Mouse (Mus musculus) frontal cortex, postnatal 25 days (tissue): ENCODE data around the gene Gatad2b.
"Not testable (repeated sequence)": the region's sequence is repeated elsewhere in the genome, so short reads cannot be mapped to it uniquely, and the experiment has no call there.

Experiments
- DNase-seq, 2 experiments: peaks; one replicate each; pipeline ENCODE4 v3.0.0; 2022; ENCODE audit warnings: low spot score in 2 of 2

Gatad2b gene

DNA sequence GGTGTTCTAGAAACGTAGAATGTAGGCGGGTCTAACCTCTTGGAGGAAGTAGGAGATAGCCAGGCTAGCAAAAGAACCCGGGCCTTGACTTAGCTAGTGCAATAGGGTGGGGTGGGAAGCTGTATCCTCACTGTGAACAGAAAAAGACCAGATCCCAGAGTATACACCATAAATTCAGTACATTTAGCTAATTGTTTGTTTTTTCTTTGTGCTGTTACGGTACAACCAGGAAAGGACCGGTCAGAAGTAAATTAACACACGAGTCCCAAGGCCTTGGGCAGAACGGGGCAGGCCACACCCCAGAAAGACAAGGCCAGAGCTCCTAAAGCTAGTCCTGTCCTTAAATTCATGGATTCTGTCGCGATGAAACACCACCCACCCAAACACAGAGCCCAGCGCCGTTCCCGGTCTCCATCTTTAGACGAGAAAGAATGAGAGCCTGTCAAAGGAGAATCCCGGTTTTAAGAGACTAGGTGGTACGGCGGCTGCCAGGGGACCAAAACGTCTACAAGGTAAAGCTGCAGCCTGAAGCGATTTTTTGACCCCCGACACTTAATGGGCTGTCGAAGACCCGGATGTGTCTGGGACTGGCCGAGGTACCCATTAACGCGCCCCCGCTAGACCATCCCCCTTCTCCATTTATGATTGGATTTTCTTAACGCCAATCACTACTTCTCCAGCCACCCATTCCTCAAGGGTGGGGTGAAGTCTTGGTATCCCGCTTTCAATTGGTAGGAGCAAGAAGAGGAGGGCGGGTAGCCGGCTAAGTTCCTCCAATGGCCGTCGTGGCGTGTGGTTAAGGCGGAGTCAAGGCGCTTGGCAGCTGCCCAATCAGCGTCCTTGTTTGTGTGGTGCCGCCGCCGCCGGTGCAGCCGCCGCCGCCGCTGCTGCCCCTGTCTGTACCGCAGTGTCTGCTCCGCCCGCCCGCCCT, at the start of gene Gatad2b:
TSS of gene Gatad2b (plus strand) at position 834 of the 931 bp plus-strand sequence.
- peak; percentile 97 to 99 for DNase-seq

DNA sequence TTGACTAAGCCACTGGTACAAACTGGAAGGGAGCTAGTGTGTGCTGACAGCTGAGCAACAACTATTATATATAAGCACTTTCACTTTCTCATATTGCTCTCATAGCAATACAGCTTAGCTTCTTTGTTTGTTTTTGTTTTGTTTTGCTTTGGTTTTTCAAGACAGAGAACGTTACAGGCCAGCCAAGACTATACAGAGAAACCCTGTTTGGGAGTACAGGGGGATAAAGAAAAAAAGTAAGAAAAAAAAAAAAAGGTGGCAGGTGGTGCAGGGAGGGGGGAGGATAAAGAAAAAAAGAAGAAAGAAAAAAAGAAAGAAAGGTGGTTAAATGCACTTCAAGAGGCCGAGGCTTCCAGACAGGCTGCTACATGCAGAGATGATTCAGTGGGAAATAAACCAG, 47.6 kb upstream of the Gatad2b start:
- no peak for DNase-seq

DNA sequence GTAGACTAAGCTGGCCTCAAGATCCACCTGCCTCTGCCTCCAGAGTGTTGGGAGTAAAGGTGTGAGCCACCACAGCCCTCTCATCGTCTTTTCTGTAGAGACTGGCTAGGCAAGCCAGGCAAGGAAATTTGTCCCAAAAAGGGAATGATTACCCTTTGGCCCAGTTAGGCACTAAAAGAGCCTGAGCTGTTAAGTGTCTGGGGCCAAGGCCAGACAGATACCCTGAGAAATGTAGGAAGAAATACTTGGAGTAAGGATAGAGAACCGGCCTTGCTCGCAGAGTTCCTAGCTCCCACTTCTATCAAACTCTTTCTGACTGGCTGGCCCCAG, 45.4 kb upstream of the Gatad2b start:
- no peak for DNase-seq

DNA sequence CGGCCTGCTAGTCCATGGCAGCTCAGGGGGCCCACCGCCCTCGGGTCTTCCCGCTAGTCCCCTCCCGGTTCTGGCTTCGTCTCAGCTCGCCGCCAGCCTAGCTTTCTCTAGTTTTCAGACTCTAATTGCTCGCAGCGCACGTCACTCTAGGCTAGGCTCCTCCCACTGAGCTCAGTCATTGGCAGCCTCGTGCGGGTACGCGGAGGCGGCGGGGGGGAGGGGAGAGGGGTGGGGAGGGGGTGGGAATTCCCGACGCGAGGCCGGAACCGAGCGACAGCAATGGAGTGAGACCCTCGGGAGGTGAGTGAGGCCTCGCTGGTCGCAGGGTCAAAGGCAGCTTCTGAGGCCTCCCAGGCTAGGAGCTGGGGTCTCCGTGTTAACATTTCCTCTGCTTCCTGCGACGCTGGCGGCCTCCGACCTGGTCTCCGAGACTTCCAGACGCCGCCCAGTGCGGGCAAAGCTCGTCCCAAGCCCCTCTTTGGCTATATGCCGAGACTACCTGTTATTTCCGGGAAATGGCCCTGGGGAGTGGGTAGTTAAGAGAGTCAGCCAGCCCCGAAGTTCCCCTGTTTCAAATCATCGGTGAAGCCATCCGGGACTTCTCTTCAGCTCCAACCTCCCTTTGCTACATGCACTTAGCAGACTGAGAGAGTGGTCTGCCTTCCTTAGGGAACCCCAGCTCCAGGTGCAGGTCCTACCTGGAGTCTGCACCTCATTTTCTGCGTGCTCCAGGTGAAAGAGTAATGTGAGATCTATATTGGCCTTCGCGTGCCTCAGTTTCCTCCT, 44.8 kb upstream of the Gatad2b start, which contains the start of gene Slc39a1:
TSS of gene Slc39a1 (plus strand) at position 213 of the 786 bp plus-strand sequence.
- DNase-seq = peak; percentile 78 to 83

DNA sequence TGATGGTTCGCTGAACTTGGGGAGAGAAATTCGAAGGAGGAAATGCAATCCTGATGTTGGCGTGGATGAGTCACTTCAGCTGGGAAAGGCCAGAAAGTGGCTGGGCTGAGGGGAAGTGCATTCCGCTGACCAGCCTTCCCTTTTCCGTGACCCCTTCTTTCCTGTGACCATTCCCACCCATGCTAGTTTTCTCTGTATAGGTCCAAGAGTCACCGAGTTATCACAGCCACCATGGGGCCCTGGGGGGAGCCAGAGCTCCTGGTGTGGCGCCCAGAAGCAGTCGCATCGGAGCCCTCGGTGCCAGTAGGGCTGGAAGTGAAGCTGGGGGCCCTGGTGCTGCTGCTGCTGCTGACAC, 44.3 kb upstream of the Gatad2b start:
- DNase-seq = no peak

DNA sequence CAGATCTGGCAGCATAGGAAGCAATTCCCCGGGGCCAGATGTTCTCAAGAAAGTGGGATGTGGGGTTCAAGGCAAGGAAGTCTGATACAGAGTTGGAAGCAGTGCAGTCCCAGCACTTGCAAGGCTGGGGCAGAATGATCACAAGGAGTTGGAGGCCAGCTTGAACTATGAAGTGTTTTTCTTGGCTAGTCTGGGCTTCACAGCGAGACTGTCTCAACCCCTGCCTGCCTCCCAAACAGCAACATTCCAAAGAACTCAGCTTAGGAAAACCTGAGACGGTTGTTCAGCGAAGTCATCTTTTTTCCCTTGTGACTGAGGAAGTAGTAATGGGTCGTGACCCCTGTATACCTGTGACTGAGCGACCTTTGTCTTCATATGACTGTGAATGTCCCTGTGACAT, 42.2 kb upstream of the Gatad2b start:
- DNase-seq = no peak

DNA sequence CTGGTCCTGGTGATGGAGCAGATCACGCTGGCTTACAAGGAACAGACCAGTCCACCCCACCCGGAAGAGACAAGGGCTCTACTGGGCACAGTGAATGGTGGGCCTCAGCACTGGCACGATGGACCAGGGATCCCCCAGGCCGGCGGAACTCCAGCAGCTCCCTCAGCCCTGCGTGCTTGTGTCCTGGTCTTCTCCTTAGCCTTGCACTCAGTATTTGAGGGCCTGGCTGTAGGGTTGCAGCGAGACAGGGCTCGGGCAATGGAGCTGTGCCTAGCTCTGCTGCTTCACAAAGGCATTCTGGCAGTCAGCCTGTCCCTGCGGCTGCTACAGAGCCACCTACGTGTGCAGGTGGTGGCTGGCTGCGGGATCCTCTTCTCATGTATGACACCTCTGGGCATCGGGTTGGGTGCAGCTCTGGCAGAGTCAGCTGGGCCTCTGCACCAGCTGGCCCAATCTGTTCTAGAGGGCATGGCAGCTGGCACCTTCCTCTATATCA, 41.2 kb upstream of the Gatad2b start:
- DNase-seq = not testable (repeated sequence)

DNA sequence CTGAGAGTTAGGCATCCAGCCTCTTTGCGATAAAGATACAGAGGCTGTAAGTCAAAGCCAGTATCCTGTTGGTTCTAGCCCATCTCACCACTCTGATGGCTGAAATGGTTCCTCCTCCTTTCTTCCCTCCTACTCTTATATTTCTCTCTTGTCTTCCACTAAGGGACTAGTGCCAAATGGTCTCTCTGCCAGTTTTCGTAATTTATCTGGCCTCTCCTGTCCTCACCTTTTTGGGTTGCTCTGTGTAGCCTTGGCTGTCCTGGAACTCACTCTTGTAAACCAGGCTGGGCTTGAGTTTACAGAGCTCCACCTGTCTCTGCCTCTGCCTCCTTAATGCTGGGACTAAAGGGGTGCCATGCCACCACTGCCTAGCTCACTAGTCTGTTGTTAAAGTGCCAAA, 40.3 kb upstream of the Gatad2b start:
- DNase-seq = not testable (repeated sequence)

DNA sequence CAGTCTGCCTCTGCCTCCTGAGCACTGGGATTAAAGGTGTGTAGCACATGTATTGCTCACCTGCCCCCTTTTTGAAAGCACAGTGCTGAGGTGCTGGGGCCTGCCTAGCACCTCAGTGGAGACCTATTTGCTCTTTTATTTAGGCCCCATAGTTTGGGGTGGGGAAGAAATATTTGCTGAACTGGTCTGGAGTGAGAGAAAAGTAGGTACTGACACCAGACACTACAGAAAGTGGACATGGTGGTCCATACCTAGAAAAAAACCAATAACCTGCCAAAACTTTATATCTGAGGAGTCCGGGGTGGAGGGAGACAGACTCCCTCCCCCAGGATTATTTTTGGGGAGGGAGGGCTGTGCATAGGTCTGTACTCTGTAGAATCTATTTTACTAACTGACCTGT, 39.8 kb upstream of the Gatad2b start:
- DNase-seq = not testable (repeated sequence)

DNA sequence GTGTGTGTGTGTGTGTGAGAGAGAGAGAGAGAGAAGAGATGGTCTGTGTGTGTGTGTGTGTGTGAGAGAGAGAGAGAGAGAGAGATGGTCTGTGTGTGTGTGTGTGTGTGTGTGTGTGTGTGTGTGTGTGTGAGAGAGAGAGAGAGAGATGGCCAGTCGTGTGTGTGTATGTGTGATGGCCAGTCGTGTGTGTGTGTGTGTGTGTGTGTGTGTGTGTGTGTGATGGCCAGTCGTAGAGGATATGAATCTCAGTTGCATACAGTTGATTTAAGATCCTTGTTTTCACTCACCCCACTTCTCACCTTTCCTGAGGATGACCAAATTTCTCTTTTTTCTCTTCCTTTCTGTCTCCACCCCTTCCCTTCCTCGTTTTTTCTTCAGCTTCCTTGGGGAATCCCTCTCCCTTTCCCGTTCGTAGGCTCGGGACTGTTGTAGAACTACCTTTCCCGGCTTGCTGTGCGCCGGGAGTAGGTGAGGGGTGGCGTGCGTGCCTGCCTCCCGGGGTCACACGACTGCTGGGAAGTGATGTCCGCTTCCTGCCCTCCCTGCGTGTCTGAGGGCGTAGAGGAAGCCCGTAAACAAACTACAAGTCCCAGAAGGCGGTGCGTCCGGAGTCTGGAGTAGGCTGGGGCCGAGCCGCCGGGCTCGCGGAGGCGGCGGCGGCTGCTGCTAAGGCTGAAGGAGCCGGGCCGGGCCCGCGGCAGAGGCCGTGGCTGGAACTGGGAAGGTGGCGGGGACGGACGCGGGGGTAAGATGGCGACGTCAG, 39.1 kb upstream of the Gatad2b start, which contains the start of gene Crtc2:
TSS of gene Crtc2 (plus strand) at position 511 of the 766 bp plus-strand sequence.
- peak; percentile 90 to 96 for DNase-seq

DNA sequence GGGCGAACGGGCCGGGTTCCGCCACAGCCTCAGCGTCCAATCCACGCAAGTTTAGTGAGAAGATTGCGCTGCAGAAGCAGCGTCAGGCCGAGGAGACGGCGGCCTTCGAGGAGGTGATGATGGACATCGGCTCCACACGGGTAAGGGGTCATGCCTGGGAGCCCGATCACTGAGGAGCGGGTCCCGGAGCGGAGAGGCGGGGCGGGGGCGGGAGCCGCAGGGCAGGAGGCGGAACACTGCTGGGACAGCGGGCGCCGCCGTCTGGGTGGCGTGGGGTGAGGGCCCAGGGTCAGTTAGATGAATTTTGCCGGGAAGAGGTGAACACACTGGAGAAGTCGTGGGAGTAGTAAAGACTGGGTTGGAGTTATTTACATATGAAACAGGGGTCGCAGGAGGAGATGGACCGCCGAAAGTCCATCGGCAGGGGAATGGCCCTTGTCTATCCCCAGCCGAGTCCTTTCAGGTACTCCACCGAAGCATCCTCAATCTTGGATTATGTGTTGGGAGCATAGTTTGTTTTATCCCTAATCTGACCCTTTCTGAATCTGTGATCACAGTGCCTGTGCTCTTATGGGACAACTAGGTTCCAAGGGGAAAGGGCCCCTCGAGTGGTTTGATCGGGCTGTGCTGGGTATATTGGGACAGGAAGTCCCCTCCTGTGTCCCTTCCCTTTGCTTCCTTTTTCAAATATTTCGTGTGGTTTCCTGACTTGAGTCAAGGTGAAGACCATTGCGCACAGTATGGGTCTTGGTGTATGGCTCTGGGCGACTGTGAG, 38.4 kb upstream of the Gatad2b start:
- DNase-seq = no peak

DNA sequence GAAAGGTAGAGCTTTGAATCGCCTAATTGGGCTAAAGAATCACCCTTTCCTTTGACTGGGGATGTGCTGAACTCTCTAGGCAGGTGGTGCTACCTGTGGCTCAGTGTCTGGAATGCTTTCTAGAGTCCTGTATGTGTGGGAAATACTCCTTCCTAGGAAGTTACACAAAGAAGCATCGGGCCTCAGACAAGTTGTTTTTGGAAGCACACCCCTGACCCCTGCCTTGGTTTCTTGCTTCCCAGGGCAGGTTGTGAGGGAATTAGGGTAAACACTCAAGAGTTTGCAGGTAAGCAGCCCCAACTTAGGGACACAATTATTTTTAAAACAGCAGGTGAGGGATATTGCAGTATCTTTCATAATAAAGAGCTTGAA, 37.8 kb upstream of the Gatad2b start:
- DNase-seq = no peak

DNA sequence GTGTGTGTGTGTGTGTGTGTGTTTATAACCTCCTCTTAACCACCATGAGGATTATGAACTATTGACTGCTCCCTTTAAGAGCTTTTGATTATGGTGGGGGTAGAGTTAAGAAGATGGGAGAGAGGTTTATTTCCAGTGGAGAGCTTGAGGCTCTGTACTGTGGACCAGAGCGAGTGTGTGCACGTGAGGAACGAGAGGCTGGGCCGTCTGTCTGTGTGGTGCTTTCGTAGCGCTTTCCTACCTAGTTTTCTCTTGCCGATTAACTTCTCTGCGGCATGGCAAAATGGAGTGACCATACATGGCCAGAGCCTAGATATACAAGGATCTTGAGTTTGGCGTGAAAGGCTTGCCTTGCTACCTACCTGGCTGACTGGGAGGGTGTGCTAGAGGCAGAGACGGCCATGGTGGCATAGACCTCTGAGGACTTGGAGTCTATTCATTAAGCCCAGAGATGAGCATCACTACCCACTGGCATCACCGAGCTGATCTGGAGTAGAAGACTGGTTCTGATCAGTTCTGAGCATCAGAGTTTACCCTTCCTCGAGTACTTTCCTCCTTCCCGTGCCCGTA, 37.1 kb upstream of the Gatad2b start:
- DNase-seq = no peak

DNA sequence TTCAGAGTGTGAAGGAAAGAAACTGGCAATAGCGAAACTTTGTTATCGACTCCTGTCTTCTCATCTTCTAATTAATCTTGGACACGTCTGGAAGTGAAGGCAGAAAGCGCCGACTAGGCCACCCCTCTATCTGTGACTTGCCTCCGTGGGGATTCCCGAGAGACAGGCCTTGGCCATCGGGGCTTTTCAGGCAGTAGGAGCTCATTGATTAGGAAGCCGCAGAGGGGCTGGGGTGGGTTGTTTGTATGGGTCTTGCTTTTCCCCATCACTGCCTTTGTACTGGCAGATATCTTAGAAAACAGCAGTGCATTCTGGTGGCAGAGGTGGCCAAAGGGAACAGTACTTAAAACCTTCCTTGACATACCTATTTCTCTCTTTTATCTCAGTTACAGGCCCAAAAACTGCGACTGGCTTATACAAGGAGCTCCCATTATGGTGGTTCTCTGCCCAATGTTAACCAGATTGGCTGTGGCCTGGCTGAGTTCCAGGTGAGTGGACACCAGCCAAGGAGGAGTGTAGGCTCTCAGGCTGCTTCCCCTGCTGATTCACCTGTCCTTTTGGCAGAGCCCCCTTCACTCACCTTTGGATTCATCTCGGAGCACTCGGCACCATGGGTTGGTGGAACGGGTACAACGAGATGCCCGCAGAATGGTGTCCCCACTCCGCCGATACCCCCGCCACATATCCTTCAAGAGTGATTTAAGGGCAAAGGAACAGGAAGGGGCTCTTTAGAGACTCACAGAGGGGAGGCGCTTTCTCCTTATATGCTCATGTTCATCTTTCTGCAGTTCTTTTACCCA, 36.0 kb upstream of the Gatad2b start:
- DNase-seq = no peak

DNA sequence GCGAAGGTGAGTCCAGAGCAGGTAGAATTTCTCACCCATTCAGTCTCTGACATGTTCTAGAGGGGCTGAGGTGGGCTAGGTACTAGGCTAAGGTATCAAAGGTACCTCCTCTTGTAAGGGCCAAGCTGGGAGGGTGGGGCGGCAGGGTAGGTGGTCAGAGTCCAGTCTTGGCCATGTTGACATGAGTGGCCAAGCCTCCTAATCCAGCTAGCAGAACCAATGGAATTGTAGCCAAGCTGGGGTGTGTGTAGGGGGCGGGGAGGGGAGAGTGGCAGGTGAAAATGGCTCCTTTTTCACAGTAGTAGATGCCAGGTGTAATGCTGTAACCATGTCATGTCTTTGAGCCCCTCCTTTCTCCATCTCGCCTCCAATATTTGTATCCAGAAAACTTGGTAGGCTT, 34.5 kb upstream of the Gatad2b start:
- DNase-seq = no peak

DNA sequence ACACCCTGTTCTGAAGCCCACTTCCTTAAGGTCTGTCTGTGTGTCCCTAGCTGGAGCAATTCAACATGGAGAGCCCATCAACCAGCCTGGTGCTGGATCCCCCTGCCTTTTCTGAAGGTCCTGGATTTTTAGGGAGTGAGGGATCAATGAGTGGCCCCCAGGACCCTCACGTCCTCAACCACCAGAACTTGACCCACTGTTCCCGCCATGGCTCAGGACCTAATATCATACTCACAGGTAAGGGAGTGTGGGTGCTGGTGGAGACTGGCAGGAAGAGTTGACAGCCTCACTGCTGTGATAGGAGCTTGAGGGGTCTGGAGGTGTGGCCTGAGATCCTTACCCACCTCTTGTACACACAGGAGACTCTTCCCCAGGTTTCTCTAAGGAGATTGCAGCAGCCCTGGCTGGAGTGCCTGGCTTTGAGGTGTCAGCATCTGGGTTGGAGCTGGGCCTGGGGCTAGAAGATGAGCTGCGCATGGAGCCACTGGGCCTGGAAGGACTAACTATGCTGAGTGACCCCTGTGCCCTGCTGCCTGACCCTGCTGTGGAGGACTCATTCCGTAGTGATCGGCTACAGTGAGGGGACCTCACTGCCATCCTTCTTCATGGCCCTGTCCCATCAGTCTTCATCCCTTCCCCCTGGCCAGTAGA, 29.7 kb upstream of the Gatad2b start:
- no peak for DNase-seq

DNA sequence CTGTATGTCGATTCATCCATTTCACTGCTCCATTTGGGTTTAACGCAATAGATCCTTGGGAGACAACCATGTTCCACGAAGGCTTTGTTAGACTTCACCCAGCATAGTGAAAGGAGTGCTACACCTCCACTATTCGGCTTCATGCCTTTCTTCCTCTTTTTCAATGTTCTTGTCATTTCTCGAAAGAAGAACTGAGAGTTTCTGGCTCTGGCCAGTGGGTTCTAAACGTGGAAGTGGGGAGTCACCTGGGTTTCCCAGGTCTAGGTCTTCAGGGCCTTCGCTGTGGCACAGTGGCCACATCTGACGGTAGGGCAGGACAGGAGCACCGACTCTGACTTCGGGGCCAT, 28.3 kb upstream of the Gatad2b start:
- DNase-seq = no peak

DNA sequence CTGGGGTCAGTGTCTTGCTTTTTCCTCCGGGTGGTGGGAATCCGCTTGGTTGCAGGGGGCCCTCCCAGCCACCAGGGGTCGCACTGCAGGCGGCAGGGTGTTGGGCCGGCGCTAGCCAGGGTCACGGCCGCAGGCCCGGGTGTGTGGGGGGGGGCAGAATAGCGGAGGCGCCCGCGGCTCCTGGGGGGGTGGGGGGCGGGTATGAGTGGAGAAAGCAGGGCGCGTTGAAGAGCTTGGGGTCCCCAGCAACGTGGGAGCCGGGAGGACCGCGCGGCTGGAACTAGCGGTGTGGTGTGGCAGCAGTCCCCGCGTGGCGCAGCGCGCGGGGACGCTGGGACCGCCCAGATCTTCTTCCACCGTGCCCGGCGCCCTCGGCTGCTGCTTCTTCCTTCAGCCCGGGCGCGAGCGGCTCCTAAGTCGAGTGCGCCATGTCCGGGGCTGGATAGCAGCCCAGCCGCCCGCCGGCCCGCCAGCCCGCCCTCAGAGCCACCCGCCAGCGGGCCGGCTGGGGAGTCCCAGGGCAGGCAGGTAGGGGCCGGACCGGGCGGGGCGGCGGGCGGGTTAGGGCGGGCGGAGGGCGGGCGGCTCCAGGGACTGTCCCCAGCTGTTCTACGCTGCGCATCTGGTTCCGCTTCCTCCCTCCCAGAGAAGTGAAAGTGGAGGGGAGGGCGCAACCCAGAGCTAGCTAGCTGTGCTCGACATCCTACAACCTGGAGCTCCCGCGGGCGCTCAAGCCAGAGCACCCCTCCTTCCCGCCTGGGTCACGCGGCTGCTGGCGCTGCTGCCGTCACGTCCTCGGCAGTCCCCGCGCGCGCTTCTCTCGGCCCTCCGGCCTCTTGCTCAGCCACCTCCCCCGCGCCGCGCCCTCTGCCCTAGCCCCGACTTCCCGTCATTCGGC, 27.7 kb upstream of the Gatad2b start, which contains the start of gene Dennd4b:
TSS of gene Dennd4b (plus strand) at position 152 of the 898 bp plus-strand sequence.
- peak; percentile 81 to 83 for DNase-seq
